Mouse (Mus musculus) kidney, postnatal 0 days (tissue): Measurements from ENCODE around the gene Sigmar1. TPM values are rescaled to one million over a fixed set of nuclear protein-coding genes. Genes with fewer than 3 reads are reported as not detected.
"Not testable (repeated sequence)": the region's sequence is repeated elsewhere in the genome, so short reads cannot be mapped to it uniquely, and the experiment has no call there.

Experiments
- ATAC-seq: fragments of 200-750 bp; cut with Nextera tagmentation; replicated peaks from 2 replicates; pipeline ENCODE4 v1.8.0; 2017; ENCODE audit warnings: low read depth, moderate number of reproducible peaks, moderate TSS enrichment, moderate library complexity; ENCODE audit not compliant: low FRiP score
- DNase-seq: peaks from one replicate; pipeline ENCODE4 v3.0.0-alpha.2; 2016; ENCODE audit warnings: low spot score
- H3K27ac ChIP-seq: fragments of 300-500 bp; sonication (generic); 2 replicates; pipeline ENCODE4 v1.5.1; 2014; ENCODE audit warnings: mild to moderate bottlenecking
- H3K27me3 ChIP-seq: fragments of 300-500 bp; sonication (generic); 2 replicates; pipeline ENCODE4 v1.6.1; 2014; ENCODE audit warnings: low read length, mixed read lengths; ENCODE audit not compliant: insufficient read depth
- H3K36me3 ChIP-seq: fragments of 300-500 bp; sonication (generic); 2 replicates; pipeline ENCODE4 v1.6.1; 2014; ENCODE audit warnings: low read length, mixed read lengths; ENCODE audit not compliant: insufficient read depth
- H3K4me1 ChIP-seq: fragments of 300-500 bp; sonication (generic); replicated peaks from 2 replicates; pipeline ENCODE4 v1.6.1; 2014; ENCODE audit warnings: antibody characterized with exemption, low read length, mixed read lengths; ENCODE audit not compliant: insufficient read depth
- H3K4me2 ChIP-seq: fragments of 300-500 bp; sonication (generic); 2 replicates; pipeline ENCODE4 v1.6.1; 2014; ENCODE audit warnings: mild to moderate bottlenecking, low read length, moderate library complexity, mixed read lengths
- H3K4me3 ChIP-seq: fragments of 300-500 bp; sonication (generic); replicated peaks from 2 replicates; pipeline ENCODE4 v1.5.1; 2014; ENCODE audit warnings: low read depth, low read length
- H3K9ac ChIP-seq: fragments of 300-500 bp; sonication (generic); 2 replicates; pipeline ENCODE4 v1.6.1; 2014; ENCODE audit warnings: low read depth, low read length
- H3K9me3 ChIP-seq: fragments of 300-500 bp; sonication (generic); replicated peaks from 2 replicates; pipeline ENCODE4 v1.6.1; 2016; ENCODE audit warnings: low read length, inconsistent platforms, mixed read lengths
- CTCF ChIP-seq: IDR thresholded peaks from 2 replicates; pipeline ENCODE4 v1.5.1; 2016; ENCODE audit warnings: antibody characterized with exemption, low read depth, mild to moderate bottlenecking, moderate library complexity
- WGBS: fragments of 180-500 bp; shearing (Covaris S2); extraction: QIAGEN DNeasy Blood & Tissue Kit; methylation state at CpG from one replicate; pipeline ENCODE4 v1.1.7; 2014; 5-methylcytosine and 5-hydroxymethylcytosine counted together
- polyA plus RNA-seq: library from polyadenylated mRNA; unstranded; fragments of >200 nt; fragmentation: Nextera tagmentation; extraction: Ambion mirVana; gene quantifications from 2 replicates; pipeline ENCODE4 v1.2.1, GENCODE M21; 2015

Gene Sigmar1
- polyA plus RNA-seq, 1 experiment from 2014 or later = 58.4 TPM

DNA sequence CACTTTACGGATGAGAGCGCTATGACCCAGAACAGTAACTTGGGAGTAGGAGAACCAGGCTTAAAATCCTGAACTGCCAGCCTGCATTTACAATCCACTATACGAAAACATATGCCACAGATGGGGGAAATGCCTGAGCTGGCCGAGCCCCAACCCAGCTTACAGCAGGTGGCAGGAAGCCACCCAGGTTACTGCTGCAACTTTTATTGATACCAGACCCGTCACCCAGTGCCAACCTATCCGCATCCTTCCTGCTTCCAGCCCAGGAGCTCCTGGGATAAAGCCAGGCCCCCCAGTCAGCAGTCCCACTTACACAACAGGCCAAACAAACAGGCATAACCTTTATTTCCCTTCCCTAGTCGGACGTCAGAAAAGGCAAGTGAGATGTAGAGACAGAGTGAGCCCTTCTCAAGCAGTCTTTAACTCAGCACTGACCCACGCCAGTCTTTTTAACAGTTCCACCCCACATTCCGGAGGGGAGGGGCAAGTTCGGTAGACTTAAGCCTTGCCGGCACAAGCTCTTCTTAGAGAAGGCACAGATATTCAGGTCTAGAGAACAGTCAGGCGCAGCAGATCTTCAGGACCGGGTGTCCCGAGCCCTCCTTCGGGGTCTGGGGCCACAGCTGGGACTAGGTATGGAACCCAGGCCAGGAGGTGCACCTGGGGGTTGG, 44.1 kb downstream of the Sigmar1 start:
- no peak overlapping the region for H3K27ac ChIP-seq
- peak overlapping the region; percentile 93; the same call in 1 of the 2 replicates for H3K9ac ChIP-seq
- WGBS = 75% methylated on average over 16 of the region's 16 CpGs
- no peak for TF ChIP-seq CTCF
- peak overlapping the region; percentile 92 for H3K4me2 ChIP-seq
- H3K9me3 ChIP-seq = no peaks in the 10 kb centered on the region
- no peak for ATAC-seq
- DNase-seq = no peak
- H3K4me1 ChIP-seq = peaks cover 21% of the 10 kb centered on the region
- H3K27me3 ChIP-seq = no peaks in the 10 kb centered on the region
- peak overlapping the region; percentile 80 for H3K4me3 ChIP-seq
- 0 out of 2 replicates have a peak, but pooled peaks cover 5% of the 10 kb centered on the region for H3K36me3 ChIP-seq

DNA sequence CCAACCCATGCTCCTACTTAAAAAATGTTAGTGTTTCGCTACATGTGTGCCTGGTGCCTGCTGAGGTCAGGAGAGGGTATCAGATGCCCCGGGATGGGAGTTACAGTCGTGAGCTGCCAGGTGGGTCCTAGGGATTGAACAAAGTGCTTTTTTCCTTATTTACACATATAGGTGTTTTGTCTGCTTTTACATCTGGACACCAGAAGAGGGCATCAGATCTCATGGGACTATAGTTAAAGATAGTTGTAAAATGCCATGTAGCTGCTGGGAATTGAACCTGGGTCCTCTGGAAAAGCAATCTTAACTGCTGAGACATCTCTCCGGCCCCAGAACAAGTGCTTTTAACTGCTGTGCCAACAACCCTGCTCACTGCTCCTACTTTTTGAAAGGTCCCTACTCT, 45.7 kb downstream of the Sigmar1 start:
- WGBS = 65% methylated on average over 4 of the region's 4 CpGs
- no peak overlapping the region for H3K27ac ChIP-seq
- H3K4me1 ChIP-seq = peaks cover 21% of the 10 kb centered on the region
- H3K9ac ChIP-seq = no peak overlapping the region
- H3K36me3 ChIP-seq = no peaks in the 10 kb centered on the region
- H3K9me3 ChIP-seq = no peaks in the 10 kb centered on the region
- no peak overlapping the region for H3K4me3 ChIP-seq
- no peak overlapping the region for H3K4me2 ChIP-seq
- H3K27me3 ChIP-seq = no peaks in the 10 kb centered on the region
- ATAC-seq (no peak), DNase-seq (no peak)
- TF ChIP-seq CTCF = peak; percentile 44

DNA sequence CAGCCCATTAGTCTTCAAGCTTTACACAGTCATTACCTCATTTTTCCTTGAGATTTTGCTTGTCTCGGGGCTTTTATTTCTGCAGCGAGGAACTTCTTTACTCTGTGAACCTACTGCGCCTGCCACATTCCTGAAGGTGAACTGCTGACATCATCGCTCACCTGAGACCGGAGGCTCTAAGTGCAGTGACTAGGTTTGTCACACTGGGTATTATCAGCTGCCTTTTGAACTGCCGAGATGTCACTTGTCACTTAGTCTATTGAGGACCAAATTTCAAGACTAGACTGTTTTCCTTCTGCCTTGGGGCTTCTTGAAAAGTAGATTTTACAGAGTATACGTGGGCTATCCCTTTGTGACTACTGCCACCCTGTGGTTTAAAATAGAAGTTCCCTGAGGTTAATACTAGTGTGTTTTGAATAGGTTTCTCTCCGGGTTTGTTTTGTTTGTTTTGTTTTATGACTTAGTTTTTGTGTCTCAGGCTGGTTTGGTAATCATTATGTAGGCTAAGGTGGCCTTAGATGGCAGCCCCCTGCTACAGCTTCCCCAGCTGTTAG, 47.7 kb downstream of the Sigmar1 start:
- ATAC-seq = 0 out of 2 replicates have a peak, but pooled peaks have one; percentile 12
- H3K27ac ChIP-seq = no peak overlapping the region
- no peaks in the 10 kb centered on the region for H3K9me3 ChIP-seq
- H3K9ac ChIP-seq = no peak overlapping the region
- peaks cover 17% of the 10 kb centered on the region for H3K4me1 ChIP-seq
- H3K27me3 ChIP-seq = peaks cover 3% of the 10 kb centered on the region; the same call in 1 of the 2 replicates
- H3K36me3 ChIP-seq = no peaks in the 10 kb centered on the region
- H3K4me2 ChIP-seq = no peak overlapping the region
- peak; percentile 87 for TF ChIP-seq CTCF
- 38% methylated on average over 8 of the region's 8 CpGs for WGBS
- H3K4me3 ChIP-seq = no peak overlapping the region
- peak; percentile 91 for DNase-seq

DNA sequence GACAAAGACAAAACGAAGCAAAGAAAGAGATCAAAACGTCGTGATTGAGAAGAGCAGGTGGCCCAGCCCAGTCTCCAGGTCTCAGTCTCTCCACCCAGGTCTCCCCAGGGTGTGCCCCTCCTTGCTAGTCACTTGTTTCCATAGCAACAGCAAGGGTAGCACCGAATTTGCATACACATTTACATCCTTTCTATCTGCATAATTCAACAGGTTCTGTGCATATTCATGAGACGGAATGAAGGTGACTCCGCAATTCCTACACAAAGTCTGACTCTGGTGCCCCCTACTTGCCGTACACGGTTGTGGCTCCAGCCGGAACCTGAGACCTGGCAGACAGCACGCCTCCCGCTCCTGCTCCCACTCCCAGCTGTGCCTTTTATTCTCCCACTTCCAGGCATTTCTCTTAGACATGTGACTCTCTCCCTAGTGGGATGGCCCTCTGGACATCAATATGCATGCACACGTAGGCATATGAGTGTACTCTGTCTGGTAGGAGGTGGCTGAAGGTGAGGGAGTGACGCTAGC, 48.9 kb downstream of the Sigmar1 start:
- peak; percentile 89 for DNase-seq
- peak; percentile 71 for ATAC-seq
- Histone ChIP-seq H3K9ac (no peak overlapping the region), H3K27ac (no peak overlapping the region), H3K9me3 (no peaks in the 10 kb centered on the region), H3K4me1 (peaks cover 8% of the 10 kb centered on the region), H3K27me3 (peaks cover 3% of the 10 kb centered on the region; the same call in 1 of the 2 replicates), H3K4me2 (0 out of 2 replicates have a peak overlapping the region, but pooled peaks have one; percentile 17), H3K4me3 (no peak overlapping the region), H3K36me3 (no peaks in the 10 kb centered on the region)
- TF ChIP-seq CTCF = peak; percentile 80
- WGBS = 2% methylated on average over 13 of the region's 13 CpGs

DNA sequence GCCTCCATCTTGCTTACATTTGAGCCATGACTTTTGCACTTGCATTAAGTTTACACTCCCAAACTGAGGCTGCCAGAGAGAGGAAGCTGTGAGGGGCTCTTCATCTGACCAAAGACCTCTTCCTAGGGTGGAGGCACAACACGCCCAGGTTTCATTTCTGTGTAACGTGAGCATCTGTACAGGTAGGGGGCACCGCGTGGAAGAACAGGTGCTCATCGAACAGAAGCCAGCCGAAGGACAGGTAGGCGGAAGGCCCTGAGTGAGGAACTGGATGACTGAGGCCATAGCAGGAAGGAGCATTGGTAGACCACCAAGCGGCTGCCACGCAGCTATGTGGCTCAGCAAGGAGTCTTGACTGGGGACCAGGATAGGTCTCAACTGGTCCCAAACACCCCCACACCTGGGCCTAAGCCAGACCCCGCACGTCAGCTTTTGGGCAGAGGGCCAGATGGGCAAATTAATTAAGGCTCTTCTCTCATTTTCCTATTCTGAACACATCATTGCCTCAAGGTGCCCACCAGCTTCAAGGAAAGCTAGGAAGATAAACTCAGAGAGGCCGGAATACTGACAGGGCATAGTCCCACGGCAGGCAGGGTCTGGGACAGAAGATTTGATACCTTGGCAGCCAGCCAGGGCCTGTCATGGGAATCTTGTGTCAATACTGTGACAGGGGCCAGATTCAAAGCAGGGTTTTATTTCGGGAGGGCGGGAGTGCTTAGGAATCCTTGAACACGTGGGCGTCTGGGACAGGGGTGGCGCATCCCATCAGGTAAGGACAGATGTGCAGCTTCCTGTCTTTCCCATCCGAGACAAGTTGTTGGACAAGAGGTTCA, 49.8 kb downstream of the Sigmar1 start:
- Histone ChIP-seq H3K27me3 (peaks cover 3% of the 10 kb centered on the region; the same call in 1 of the 2 replicates), H3K9me3 (no peaks in the 10 kb centered on the region), H3K9ac (no peak overlapping the region), H3K4me1 (no peaks in the 10 kb centered on the region), H3K36me3 (no peaks in the 10 kb centered on the region), H3K4me3 (no peak overlapping the region), H3K4me2 (no peak overlapping the region), H3K27ac (no peak overlapping the region)
- WGBS = 59% methylated on average over 19 of the region's 19 CpGs
- TF ChIP-seq CTCF = no peak
- ATAC-seq = no peak
- no peak for DNase-seq

DNA sequence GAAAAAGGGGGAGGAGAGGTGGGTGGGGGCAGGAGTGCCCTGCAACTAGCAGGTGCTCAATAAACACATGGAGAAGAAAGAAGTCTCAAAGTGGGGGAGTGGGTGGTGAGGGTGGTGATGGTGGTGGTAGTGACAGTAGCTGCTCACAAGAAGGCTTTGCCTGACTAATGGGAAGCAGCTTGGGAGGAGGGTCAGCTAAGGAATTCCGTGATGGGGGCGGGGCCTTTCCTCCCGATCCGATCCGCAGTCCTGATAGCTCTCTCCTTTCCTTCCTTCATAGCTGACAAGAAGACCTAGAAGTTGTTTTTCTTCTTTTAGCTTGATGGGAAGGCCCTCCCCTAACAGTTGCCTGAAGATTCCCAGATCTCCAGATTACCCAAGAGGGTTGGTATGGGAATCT, 51.3 kb downstream of the Sigmar1 start:
- Histone ChIP-seq H3K27ac (no peak overlapping the region), H3K4me3 (no peak overlapping the region), H3K4me1 (no peaks in the 10 kb centered on the region), H3K9me3 (no peaks in the 10 kb centered on the region), H3K4me2 (no peak overlapping the region), H3K27me3 (peaks cover 3% of the 10 kb centered on the region; the same call in 1 of the 2 replicates), H3K9ac (no peak overlapping the region), H3K36me3 (no peaks in the 10 kb centered on the region)
- WGBS = 0% methylated on average over 5 of the region's 5 CpGs
- TF ChIP-seq CTCF = no peak
- ATAC-seq = no peak
- DNase-seq = peak; percentile 45

DNA sequence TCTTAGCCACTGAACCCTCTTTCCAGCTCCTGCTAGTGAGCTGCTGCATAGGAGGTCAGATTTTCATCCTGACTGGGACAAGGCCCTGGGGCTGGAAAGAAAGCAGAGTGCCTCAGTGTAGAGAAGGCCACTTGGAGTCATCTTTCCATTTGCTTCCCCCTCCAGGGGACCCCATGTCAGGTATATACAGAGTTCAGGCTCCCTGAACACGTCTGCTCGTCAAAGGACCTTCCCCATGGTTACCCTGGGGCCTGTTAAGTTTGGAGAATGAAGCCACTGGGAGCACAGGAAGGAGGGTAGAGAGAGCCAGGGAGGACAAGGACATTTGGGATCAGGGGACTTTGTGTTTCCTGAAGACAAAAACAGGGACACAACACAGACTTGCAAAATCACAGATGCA, 53.7 kb downstream of the Sigmar1 start:
- not testable (repeated sequence) for H3K36me3 ChIP-seq, H3K9ac ChIP-seq, H3K4me2 ChIP-seq, H3K27ac ChIP-seq, H3K9me3 ChIP-seq, H3K4me1 ChIP-seq, DNase-seq, H3K4me3 ChIP-seq, ATAC-seq, H3K27me3 ChIP-seq
- WGBS = 77% methylated on average over 2 of the region's 2 CpGs

DNA sequence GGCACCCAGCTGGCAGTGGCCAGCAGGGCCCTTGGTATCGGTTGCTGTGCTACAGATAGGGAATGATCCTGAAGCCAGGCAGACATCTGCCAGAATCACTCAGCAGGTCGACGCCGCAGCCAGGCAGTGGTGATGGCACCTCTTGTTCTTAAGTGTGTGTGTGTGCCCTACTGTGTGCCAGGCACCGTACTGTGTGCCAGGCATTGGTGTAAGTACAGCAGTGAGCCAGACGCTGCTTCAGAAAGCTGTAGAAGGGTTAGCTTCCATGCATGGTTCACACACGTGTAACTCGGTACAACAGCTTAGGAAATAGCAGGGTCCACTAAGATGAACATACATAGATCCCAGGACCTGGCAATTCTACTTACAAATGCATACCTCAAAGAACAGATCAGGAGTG, 55.7 kb downstream of the Sigmar1 start:
- H3K4me3 ChIP-seq, H3K9ac ChIP-seq, H3K27ac ChIP-seq, H3K9me3 ChIP-seq, ATAC-seq, H3K36me3 ChIP-seq, H3K27me3 ChIP-seq, H3K4me1 ChIP-seq, DNase-seq, H3K4me2 ChIP-seq: not testable (repeated sequence)
- 87% methylated on average over 2 of the region's 8 CpGs for WGBS
